In the genomic region with DNA sequence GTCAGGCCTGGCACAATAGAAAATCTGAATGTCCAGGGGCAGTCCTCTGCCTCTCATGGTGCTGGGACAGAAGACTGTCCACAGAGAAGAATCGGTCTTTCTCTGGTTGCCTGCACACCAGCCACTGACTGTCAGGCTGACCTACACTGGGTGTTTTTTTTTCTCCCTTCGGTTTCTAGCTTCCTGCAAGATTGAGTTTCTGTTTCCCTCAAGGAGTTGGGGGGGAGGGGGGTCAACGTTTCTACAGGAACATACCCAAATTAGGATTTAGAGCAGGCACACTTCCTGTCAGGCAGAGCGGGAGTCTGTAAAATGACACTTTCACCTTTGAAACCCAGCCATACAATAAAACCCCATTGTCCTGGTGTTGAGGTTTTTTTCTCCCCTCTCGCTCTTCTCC, we compare ENCODE assay signal across 8 mouse cellular contexts. TPM values are rescaled to one million over a fixed set of nuclear protein-coding genes. Genes with fewer than 3 reads are reported as not detected.
DNase-seq lines count a peak whose midpoint lies in the region; ATAC-seq lines count a peak whose summit lies in the region.

No protein-coding gene starts in this region.

- no peaks in the 10 kb centered on the region for H3K9me3 ChIP-seq in kidney, embryonic 16.5 days (ENCODE audit: low read length)
- H3K9me3 ChIP-seq in embryonic facial prominence, embryonic 15.5 days (replicated peaks) = no peaks in the 10 kb centered on the region
- H3K9me3 ChIP-seq in limb, embryonic 12.5 days = no peaks in the 10 kb centered on the region
- no peaks in the 10 kb centered on the region for H3K9me3 ChIP-seq in neural tube, embryonic 13.5 days

- H3K9ac ChIP-seq in kidney, embryonic 16.5 days (replicated peaks; ENCODE audit: low read length) = peak overlapping the region; percentile 70
- no peak overlapping the region for H3K9ac ChIP-seq in embryonic facial prominence, embryonic 15.5 days
- H3K9ac ChIP-seq in limb, embryonic 12.5 days (replicated peaks) = peak overlapping the region; percentile 42; the same call in 1 of the 2 replicates
- H3K9ac ChIP-seq in neural tube, embryonic 13.5 days = no peak overlapping the region

- H3K4me3 ChIP-seq in kidney, embryonic 16.5 days (ENCODE audit: low read length) = peak overlapping the region; percentile 48
- peak overlapping the region; percentile 22 for H3K4me3 ChIP-seq in embryonic facial prominence, embryonic 15.5 days (replicated peaks)
- peak overlapping the region; percentile 32 for H3K4me3 ChIP-seq in limb, embryonic 12.5 days (replicated peaks)
- H3K4me3 ChIP-seq in neural tube, embryonic 13.5 days = peak overlapping the region; percentile 6; the same call in 1 of the 2 replicates

- H3K36me3 ChIP-seq in kidney, embryonic 16.5 days (ENCODE audit: insufficient read depth, low read length) = peaks cover 12% of the 10 kb centered on the region; the same call in 1 of the 2 replicates
- H3K36me3 ChIP-seq in embryonic facial prominence, embryonic 15.5 days = peaks cover 19% of the 10 kb centered on the region
- peaks cover 33% of the 10 kb centered on the region for H3K36me3 ChIP-seq in limb, embryonic 12.5 days
- H3K36me3 ChIP-seq in neural tube, embryonic 13.5 days = peaks cover 37% of the 10 kb centered on the region

- peaks cover 15% of the 10 kb centered on the region; the same call in 1 of the 2 replicates for H3K4me1 ChIP-seq in kidney, embryonic 16.5 days (ENCODE audit: insufficient read depth, low read length)
- no peaks in the 10 kb centered on the region for H3K4me1 ChIP-seq in embryonic facial prominence, embryonic 15.5 days
- peaks cover 6% of the 10 kb centered on the region for H3K4me1 ChIP-seq in limb, embryonic 12.5 days (replicated peaks)
- 0 out of 2 replicates have a peak, but pooled peaks cover 3% of the 10 kb centered on the region for H3K4me1 ChIP-seq in neural tube, embryonic 13.5 days (replicated peaks)

- H3K27ac ChIP-seq in kidney, embryonic 16.5 days (ENCODE audit: low read length) = peak overlapping the region; percentile 66
- no peak overlapping the region for H3K27ac ChIP-seq in embryonic facial prominence, embryonic 15.5 days (replicated peaks)
- H3K27ac ChIP-seq in limb, embryonic 12.5 days = peak overlapping the region; percentile 70
- no peak overlapping the region for H3K27ac ChIP-seq in neural tube, embryonic 13.5 days (replicated peaks)

- H3K27me3 ChIP-seq in kidney, embryonic 16.5 days (ENCODE audit: insufficient read depth, low read length) = no peaks in the 10 kb centered on the region
- no peaks in the 10 kb centered on the region for H3K27me3 ChIP-seq in embryonic facial prominence, embryonic 15.5 days
- H3K27me3 ChIP-seq in limb, embryonic 12.5 days = no peaks in the 10 kb centered on the region
- H3K27me3 ChIP-seq in neural tube, embryonic 13.5 days = no peaks in the 10 kb centered on the region

- WGBS in kidney, embryonic 16.5 days = 6% methylated on average over 5 of the region's 5 CpGs
- WGBS in embryonic facial prominence, embryonic 15.5 days = 10% methylated on average over 5 of the region's 5 CpGs
- 9% methylated on average over 5 of the region's 5 CpGs for whole genome bisulfite sequencing in limb, embryonic 12.5 days
- 7% methylated on average over 5 of the region's 5 CpGs for WGBS in neural tube, embryonic 13.5 days

- DNase-seq in kidney, adult 9 months = no peak
- DNase-seq in adrenal gland, adult 8-10 months = no peak
- DNase-seq in urinary bladder, postnatal 10 days (ENCODE audit: low spot score) = no peak
- DNase-seq in urinary bladder, postnatal 14 days (ENCODE audit: low spot score) = no peak

- ATAC-seq in kidney, embryonic 16.5 days (ENCODE audit: low FRiP score, low TSS enrichment) = peak; percentile 91
- no peak for ATAC-seq in embryonic facial prominence, embryonic 15.5 days (ENCODE audit: insufficient number of reproducible peaks, low FRiP score, low TSS enrichment, low read depth)
- peak; percentile 63 for ATAC-seq in limb, embryonic 12.5 days (ENCODE audit: insufficient number of reproducible peaks, insufficient read depth, low FRiP score, low TSS enrichment, low read depth)
- ATAC-seq in neural tube, embryonic 13.5 days (ENCODE audit: low read depth) = no peak

- H3K4me2 ChIP-seq in kidney, embryonic 16.5 days (replicated peaks; ENCODE audit: low read depth, low read length) = peak overlapping the region; percentile 68
- peak overlapping the region; percentile 37 for H3K4me2 ChIP-seq in embryonic facial prominence, embryonic 15.5 days (replicated peaks)
- peak overlapping the region; percentile 59 for H3K4me2 ChIP-seq in limb, embryonic 12.5 days
- H3K4me2 ChIP-seq in neural tube, embryonic 13.5 days = peak overlapping the region; percentile 29; the same call in 1 of the 2 replicates

RNA-seq across cellular contexts. Expression of a gene that starts 26.2 kb away (rescaled TPM):
- 22.7 and 26.1 TPM in 2 replicates for polyA plus RNA-seq in kidney, embryonic 16.5 days (2015; fragmentation: Nextera tagmentation; extraction: Ambion mirVana)
- polyA plus RNA-seq in embryonic facial prominence, embryonic 15.5 days (2015; fragmentation: Nextera tagmentation; extraction: Ambion mirVana) = 20.1 and 21.5 TPM in 2 replicates
- 17.2 and 19.4 TPM in 2 replicates for polyA plus RNA-seq in limb, embryonic 12.5 days (2016; fragmentation: Nextera tagmentation; extraction: Ambion mirVana)
- 21.6 and 22.1 TPM in 2 replicates for polyA plus RNA-seq in neural tube, embryonic 13.5 days (2015; fragmentation: Nextera tagmentation; extraction: Ambion mirVana)
- 10 to 100 TPM; 42.0 to 61.2 (median 52.4) TPM for total RNA-seq in adrenal gland, adult 8-10 months (2022)

RNA-seq across cellular contexts. Expression of a gene that starts 55.1 kb away (rescaled TPM):
- 28.7 and 29.5 TPM in 2 replicates for polyA plus RNA-seq in kidney, embryonic 16.5 days (2015; fragmentation: Nextera tagmentation; extraction: Ambion mirVana)
- 23.0 and 24.6 TPM in 2 replicates for polyA plus RNA-seq in embryonic facial prominence, embryonic 15.5 days (2015; fragmentation: Nextera tagmentation; extraction: Ambion mirVana)
- polyA plus RNA-seq in limb, embryonic 12.5 days (2016; fragmentation: Nextera tagmentation; extraction: Ambion mirVana) = 34.4 and 35.2 TPM in 2 replicates
- polyA plus RNA-seq in neural tube, embryonic 13.5 days (2015; fragmentation: Nextera tagmentation; extraction: Ambion mirVana) = 20.6 and 22.8 TPM in 2 replicates
- 10 to 100 TPM in 3 of 4 experiments, 1 to 10 TPM in 1; 8.0 to 14.6 (median 12.6) TPM for total RNA-seq in adrenal gland, adult 8-10 months (2022)

Comparison
In these comparisons a context has a peak if more than half of its experiments do, and no peak if none do; other contexts are left out.
1. ATAC-seq: peak in kidney, embryonic 16.5 days (single experiment) and limb, embryonic 12.5 days (single experiment); none in embryonic facial prominence, embryonic 15.5 days (single experiment) and neural tube, embryonic 13.5 days (single experiment).
2. H3K27ac ChIP-seq: peak in kidney, embryonic 16.5 days (single experiment) and limb, embryonic 12.5 days (single experiment); none in embryonic facial prominence, embryonic 15.5 days (single experiment) and neural tube, embryonic 13.5 days (single experiment).
3. H3K9ac ChIP-seq: peak in kidney, embryonic 16.5 days (single experiment) and limb, embryonic 12.5 days (single experiment); none in embryonic facial prominence, embryonic 15.5 days (single experiment) and neural tube, embryonic 13.5 days (single experiment).
4. Peak in every context shown above with its lines, with median percentiles within 50 percentile points of each other: H3K4me2 ChIP-seq and H3K4me3 ChIP-seq.